14 mouse cellular contexts compared by ENCODE assay signal in genomic region chr1:156221327-156221726, GRCm38 (mm10). TPM values are rescaled to one million over a fixed set of nuclear protein-coding genes. Genes with fewer than 3 reads are reported as not detected.
DNase-seq lines count a peak whose midpoint lies in the region; ATAC-seq and TF ChIP-seq lines count a peak whose summit lies in the region.
"Had no signal": no experiment of that assay in that cellular context is flagged by ENCODE, and none has a peak within 500 bp of the region (broad histone marks: within the 10 kb centered on the region; RNA-seq: fewer than 3 reads in every experiment).

No protein-coding gene starts in this region.

- WGBS in heart, embryonic 10.5 days = 49% methylated on average over 2 of the region's 2 CpGs
- 65% methylated on average over 2 of the region's 2 CpGs for WGBS in liver, postnatal 0 days (ENCODE audit: insufficient replicate concordance)
- 59% methylated on average over 2 of the region's 2 CpGs for WGBS in kidney, postnatal 0 days
- 66% methylated on average over 2 of the region's 2 CpGs for WGBS in liver, embryonic 16.5 days (ENCODE audit: insufficient replicate concordance)

- no peak for TF ChIP-seq CTCF in liver, postnatal 0 days (IDR thresholded peaks at IDR 0.05; ENCODE audit: low read depth)
- TF ChIP-seq CTCF in kidney, postnatal 0 days (IDR thresholded peaks at IDR 0.05; ENCODE audit: low read depth) = no peak

- TF ChIP-seq EP300 in liver, postnatal 0 days (IDR thresholded peaks at IDR 0.05; ENCODE audit: low read depth) = no peak

- no peak for DNase-seq in heart, embryonic 10.5 days (ENCODE audit: low spot score)
- DNase-seq in heart, adult 18-20 months = no peak
- DNase-seq in liver = peak; percentile 44
- no peak for DNase-seq in liver, postnatal 0 days
- no peak for DNase-seq in kidney, postnatal 0 days (ENCODE audit: low spot score)
- DNase-seq in right cerebral cortex, adult 2 months (ENCODE audit: low spot score in 2 of 2) = no peak
- DNase-seq in T-cell, adult 2 months (ENCODE audit: low spot score) = no peak
- DNase-seq: B cell, adult 2 months; cerebellum, adult 11 months; thymus, adult 2 months had no signal

- H3K9ac ChIP-seq in liver, postnatal 0 days (replicated peaks) = no peak overlapping the region
- no peak overlapping the region for H3K9ac ChIP-seq in kidney, postnatal 0 days (ENCODE audit: low read depth, low read length)
- H3K9ac ChIP-seq in liver, embryonic 16.5 days (ENCODE audit: low read depth, low read length) = no peak overlapping the region

- peaks cover 52% of the 10 kb centered on the region for H3K4me1 ChIP-seq in heart, embryonic 10.5 days
- peaks cover 37% of the 10 kb centered on the region for H3K4me1 ChIP-seq in liver, postnatal 0 days (ENCODE audit: insufficient read depth)
- peaks cover 9% of the 10 kb centered on the region; the same call in 1 of the 2 replicates for H3K4me1 ChIP-seq in kidney, postnatal 0 days (replicated peaks; ENCODE audit: insufficient read depth, low read length)
- peaks cover 54% of the 10 kb centered on the region for H3K4me1 ChIP-seq in liver, embryonic 16.5 days (ENCODE audit: control insufficient read depth, low read depth, low read length)

- no peaks in the 10 kb centered on the region for H3K27me3 ChIP-seq in heart, embryonic 10.5 days (ENCODE audit: insufficient read depth, poor library complexity, severe bottlenecking)
- H3K27me3 ChIP-seq in liver, postnatal 0 days (ENCODE audit: insufficient read depth, low read length) = no peaks in the 10 kb centered on the region
- H3K27me3 ChIP-seq in kidney, postnatal 0 days (ENCODE audit: insufficient read depth, low read length) = no peaks in the 10 kb centered on the region
- no peaks in the 10 kb centered on the region for H3K27me3 ChIP-seq in liver, embryonic 16.5 days (ENCODE audit: control insufficient read depth, insufficient read depth, low read depth, low read length)

- H3K4me2 ChIP-seq in liver, postnatal 0 days (ENCODE audit: low read depth, low read length) = no peak overlapping the region
- H3K4me2 ChIP-seq in kidney, postnatal 0 days (ENCODE audit: low read length) = no peak overlapping the region
- no peak overlapping the region for H3K4me2 ChIP-seq in liver, embryonic 16.5 days (ENCODE audit: low read depth, low read length)

- ATAC-seq in liver, postnatal 0 days = no peak
- peak; percentile 72 for ATAC-seq in kidney, postnatal 0 days (replicated peaks; ENCODE audit: low FRiP score, low read depth)
- ATAC-seq in liver, embryonic 16.5 days (ENCODE audit: low read depth) = no peak
- ATAC-seq: lung, postnatal 0 days had no signal

- no peaks in the 10 kb centered on the region for H3K9me3 ChIP-seq in heart, embryonic 10.5 days
- no peaks in the 10 kb centered on the region for H3K9me3 ChIP-seq in liver, postnatal 0 days (ENCODE audit: low read length)
- H3K9me3 ChIP-seq in kidney, postnatal 0 days (replicated peaks; ENCODE audit: low read length) = no peaks in the 10 kb centered on the region
- H3K9me3 ChIP-seq in liver, embryonic 16.5 days (replicated peaks; ENCODE audit: control insufficient read depth, low read length) = no peaks in the 10 kb centered on the region

- H3K4me3 ChIP-seq in heart, embryonic 10.5 days = no peak overlapping the region
- H3K4me3 ChIP-seq in liver, postnatal 0 days (ENCODE audit: low read depth, low read length) = no peak overlapping the region
- H3K4me3 ChIP-seq in kidney, postnatal 0 days (replicated peaks; ENCODE audit: low read depth, low read length) = no peak overlapping the region
- H3K4me3 ChIP-seq in liver, embryonic 16.5 days (ENCODE audit: low read depth, low read length) = no peak overlapping the region
- H3K4me3 ChIP-seq: erythroblast, embryonic 14.5 days had no signal

- H3K36me3 ChIP-seq in heart, embryonic 10.5 days = no peaks in the 10 kb centered on the region
- H3K36me3 ChIP-seq in liver, postnatal 0 days (replicated peaks; ENCODE audit: insufficient read depth, low read length) = no peaks in the 10 kb centered on the region
- no peaks in the 10 kb centered on the region for H3K36me3 ChIP-seq in kidney, postnatal 0 days (ENCODE audit: insufficient read depth, low read length)
- H3K36me3 ChIP-seq in liver, embryonic 16.5 days (ENCODE audit: control insufficient read depth, insufficient read depth) = no peaks in the 10 kb centered on the region

- peak overlapping the region; percentile 85 for H3K27ac ChIP-seq in heart, embryonic 10.5 days
- no peak overlapping the region for H3K27ac ChIP-seq in liver, postnatal 0 days (ENCODE audit: low read depth)
- H3K27ac ChIP-seq in kidney, postnatal 0 days = peak overlapping the region; percentile 37; the same call in 1 of the 2 replicates
- H3K27ac ChIP-seq in liver, embryonic 16.5 days (ENCODE audit: low read length) = peak overlapping the region; percentile 81

RNA-seq across cellular contexts. Expression of gene Fam163a, which starts 16.5 kb away (rescaled TPM):
- 1.1 and 3.1 TPM in 2 replicates for polyA plus RNA-seq in heart, embryonic 10.5 days (2016; fragmentation: Nextera tagmentation; extraction: Ambion mirVana)
- under 1 TPM in 1 of 2 experiments, not detected in 1; 0.07 TPM for total RNA-seq in heart, adult 18-20 months (2021)
- polyA plus RNA-seq in liver, postnatal 0 days (2015; fragmentation: Nextera tagmentation; extraction: Ambion mirVana) = 0.05 and 0.07 TPM in 2 replicates
- 0.63 and 0.94 TPM in 2 replicates for polyA plus RNA-seq in kidney, postnatal 0 days (2015; fragmentation: Nextera tagmentation; extraction: Ambion mirVana)
- 0.02 TPM in 2 replicates for polyA plus RNA-seq in liver, embryonic 16.5 days (2015; fragmentation: Nextera tagmentation; extraction: Ambion mirVana)
- total RNA-seq: granulocyte monocyte progenitor cell, adult 5-6 weeks had no signal
